Mouse (Mus musculus) heart, embryonic 15.5 days (tissue): ENCODE data around the gene Gpr37l1. TPM values are rescaled to one million over a fixed set of nuclear protein-coding genes. Genes with fewer than 3 reads are reported as not detected.
"Not testable (repeated sequence)": the region's sequence is repeated elsewhere in the genome, so short reads cannot be mapped to it uniquely, and the experiment has no call there.

Experiments used
- ATAC-seq: fragments of 200-750 bp; cut with Nextera tagmentation; replicated peaks from 2 replicates; pipeline ENCODE4 v1.8.0; 2017; ENCODE audit warnings: low read depth, moderate TSS enrichment; ENCODE audit not compliant: insufficient number of reproducible peaks, insufficient read depth, low FRiP score
- H3K27ac ChIP-seq: fragments of 300-500 bp; sonication (generic); 2 replicates; pipeline ENCODE4 v1.5.1; 2015; ENCODE audit warnings: mild to moderate bottlenecking, inconsistent platforms
- H3K27me3 ChIP-seq: fragments of 300-500 bp; sonication (generic); 2 replicates; pipeline ENCODE4 v1.6.1; 2015; ENCODE audit warnings: inconsistent platforms
- H3K36me3 ChIP-seq: fragments of 300-500 bp; sonication (generic); 2 replicates; pipeline ENCODE4 v1.6.1; 2015; ENCODE audit warnings: mild to moderate bottlenecking, inconsistent platforms
- H3K4me1 ChIP-seq: fragments of 300-500 bp; sonication (generic); replicated peaks from 2 replicates; pipeline ENCODE4 v1.6.1; 2015; ENCODE audit warnings: inconsistent platforms
- H3K4me2 ChIP-seq: fragments of 300-500 bp; sonication (generic); 2 replicates; pipeline ENCODE4 v1.6.1; 2015; ENCODE audit warnings: inconsistent platforms, mild to moderate bottlenecking, moderate library complexity
- H3K4me3 ChIP-seq: fragments of 300-500 bp; sonication (generic); 2 replicates; pipeline ENCODE4 v1.5.1; 2015; ENCODE audit warnings: mild to moderate bottlenecking, inconsistent platforms
- H3K9ac ChIP-seq: fragments of 300-500 bp; sonication (generic); 2 replicates; pipeline ENCODE4 v1.6.1; 2015; ENCODE audit warnings: mild to moderate bottlenecking, inconsistent platforms
- H3K9me3 ChIP-seq: fragments of 300-500 bp; sonication (generic); replicated peaks from 2 replicates; pipeline ENCODE4 v1.6.1; 2016; ENCODE audit warnings: inconsistent platforms
- WGBS: fragments of 180-500 bp; shearing (Covaris S2); methylation state at CpG from one replicate; pipeline ENCODE4 v1.1.7; 2015; ENCODE audit warnings: mixed read lengths; 5-methylcytosine and 5-hydroxymethylcytosine counted together
- polyA plus RNA-seq: library from polyadenylated mRNA; unstranded; fragments of >200 nt; fragmentation: Nextera tagmentation; extraction: Ambion mirVana; gene quantifications from 2 replicates; pipeline ENCODE4 v1.2.1, GENCODE M21; 2015

Gpr37l1 gene
- polyA plus RNA-seq, 1 experiment from 2014 or later: not detected

GRCm38 (mm10) chr1:135195907-135196440 lies 28.5 kb upstream of the Gpr37l1 start:
- Histone ChIP-seq H3K4me1 (peaks cover 9% of the 10 kb centered on the region), H3K27ac (no peak overlapping the region), H3K27me3 (peaks cover 10% of the 10 kb centered on the region; the same call in 1 of the 2 replicates), H3K36me3 (no peaks in the 10 kb centered on the region), H3K9ac (no peak overlapping the region), H3K9me3 (no peaks in the 10 kb centered on the region), H3K4me3 (no peak overlapping the region), H3K4me2 (no peak overlapping the region)
- WGBS: 65% methylated on average over 6 of the region's 6 CpGs
- no peak for ATAC-seq

- not testable (repeated sequence) for H3K27ac ChIP-seq, H3K27me3 ChIP-seq, H3K4me2 ChIP-seq, H3K9me3 ChIP-seq, H3K36me3 ChIP-seq, H3K4me1 ChIP-seq, ATAC-seq, H3K9ac ChIP-seq, H3K4me3 ChIP-seq
- WGBS: 75% methylated on average over 5 of the region's 5 CpGs
These were observed 26.9 kb upstream of the Gpr37l1 start for GRCm38 (mm10) chr1:135194335-135194734.

GRCm38 (mm10) chr1:135189186-135189585 lies 21.7 kb upstream of the Gpr37l1 start:
- Histone ChIP-seq H3K27ac (no peak overlapping the region), H3K4me3 (no peak overlapping the region), H3K9ac (no peak overlapping the region), H3K9me3 (no peaks in the 10 kb centered on the region), H3K4me1 (peaks cover 2% of the 10 kb centered on the region), H3K27me3 (peaks cover 25% of the 10 kb centered on the region), H3K4me2 (no peak overlapping the region), H3K36me3 (no peaks in the 10 kb centered on the region)
- 85% methylated on average over 4 of the region's 4 CpGs for WGBS
- ATAC-seq: no peak

GRCm38 (mm10) chr1:135188197-135188596 lies 20.7 kb upstream of the Gpr37l1 start:
- Histone ChIP-seq H3K36me3 (no peaks in the 10 kb centered on the region), H3K9ac (no peak overlapping the region), H3K4me3 (no peak overlapping the region), H3K27me3 (peaks cover 32% of the 10 kb centered on the region), H3K27ac (no peak overlapping the region), H3K4me1 (peaks cover 10% of the 10 kb centered on the region), H3K4me2 (no peak overlapping the region), H3K9me3 (no peaks in the 10 kb centered on the region)
- no peak for ATAC-seq
- WGBS: 35% methylated on average over 3 of the region's 3 CpGs

- ATAC-seq, H3K36me3 ChIP-seq, H3K4me3 ChIP-seq, H3K27ac ChIP-seq, H3K9me3 ChIP-seq, H3K4me2 ChIP-seq, H3K9ac ChIP-seq: not testable (repeated sequence)
- H3K4me1 ChIP-seq: peaks cover 16% of the 10 kb centered on the region
- peaks cover 39% of the 10 kb centered on the region for H3K27me3 ChIP-seq
- WGBS: 49% methylated on average over 2 of the region's 2 CpGs
These were observed 19.5 kb upstream of the Gpr37l1 start for GRCm38 (mm10) chr1:135187016-135187415.

DNA sequence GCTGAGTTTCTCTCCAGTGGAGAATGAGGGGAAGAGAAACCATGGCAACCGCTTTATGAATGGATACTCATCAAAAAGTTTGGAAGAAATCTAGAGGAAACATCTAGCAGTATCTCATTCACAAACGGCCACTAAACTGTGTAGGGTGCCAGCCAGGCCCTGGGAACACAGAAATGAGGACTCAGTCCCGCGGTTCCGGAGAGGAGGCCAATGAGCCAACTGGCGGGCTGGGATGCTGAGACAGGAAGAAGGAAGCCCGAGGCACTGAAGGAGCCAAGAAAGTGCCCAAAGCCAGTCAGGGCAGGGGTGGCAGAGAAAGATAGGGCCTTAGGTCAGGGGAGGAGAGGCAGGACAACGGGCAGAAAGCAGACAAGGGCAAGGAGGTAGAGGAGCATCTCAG lies 18.9 kb upstream of the Gpr37l1 start:
- no peak overlapping the region for H3K4me3 ChIP-seq
- H3K4me1 ChIP-seq: peaks cover 21% of the 10 kb centered on the region
- H3K9ac ChIP-seq: no peak overlapping the region
- no peak overlapping the region for H3K27ac ChIP-seq
- peaks cover 42% of the 10 kb centered on the region for H3K27me3 ChIP-seq
- no peak overlapping the region for H3K4me2 ChIP-seq
- no peaks in the 10 kb centered on the region for H3K36me3 ChIP-seq
- no peak for ATAC-seq
- 41% methylated on average over 8 of the region's 8 CpGs for WGBS
- no peaks in the 10 kb centered on the region for H3K9me3 ChIP-seq

DNA sequence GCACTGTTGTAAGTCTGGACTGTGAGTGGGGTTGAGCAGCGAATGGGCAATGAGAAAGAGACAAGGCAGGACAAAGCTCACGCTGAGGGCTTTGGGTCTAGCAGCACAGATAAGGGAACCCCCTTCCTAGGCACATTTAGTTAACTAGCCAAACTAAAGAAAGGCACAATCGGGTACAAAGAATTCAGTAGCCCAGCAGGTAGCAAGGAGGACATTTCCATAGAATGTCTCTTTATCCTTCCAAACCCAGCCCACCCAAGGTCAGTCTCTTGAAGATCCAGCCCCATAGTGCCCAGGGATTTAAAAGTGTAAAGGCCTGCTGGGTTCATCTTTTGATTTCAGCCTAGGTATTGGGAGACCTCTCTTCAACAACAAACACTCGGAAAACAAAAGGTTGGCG lies 18.5 kb upstream of the Gpr37l1 start:
- peaks cover 47% of the 10 kb centered on the region for H3K27me3 ChIP-seq

DNA sequence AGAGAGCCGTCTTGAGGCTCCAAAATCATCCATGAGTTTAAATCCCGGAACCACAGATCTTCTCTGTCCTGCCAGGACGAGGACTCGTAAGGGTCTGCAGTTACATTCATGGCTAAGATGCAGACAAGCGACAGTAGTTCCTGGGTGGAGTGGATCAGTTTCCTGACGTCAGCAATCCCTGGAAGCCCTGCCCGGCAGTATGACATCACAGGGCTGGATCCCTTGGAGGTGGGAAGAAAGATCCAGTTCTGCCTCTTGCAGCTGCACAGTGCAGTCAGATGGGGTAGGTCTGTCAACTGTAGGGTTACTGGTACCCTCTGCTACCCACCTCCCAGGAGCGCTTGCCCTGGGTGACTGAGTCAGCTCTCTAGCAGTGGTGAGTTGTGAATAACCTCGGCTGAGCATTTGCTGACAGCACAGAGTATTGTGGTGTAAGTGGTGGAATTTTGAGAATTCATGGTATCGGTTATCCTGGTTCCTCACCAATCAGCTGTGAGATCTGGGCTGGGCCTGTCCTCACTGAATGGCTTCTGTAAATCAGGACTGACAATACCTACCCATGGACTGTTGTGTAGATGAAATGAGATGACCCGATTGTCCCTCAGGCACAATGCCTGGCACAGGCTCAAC lies 16.6 kb upstream of the Gpr37l1 start:
- Histone ChIP-seq H3K27me3 (peaks cover 64% of the 10 kb centered on the region), H3K27ac (no peak overlapping the region), H3K36me3 (no peaks in the 10 kb centered on the region), H3K9me3 (no peaks in the 10 kb centered on the region), H3K4me3 (no peak overlapping the region), H3K9ac (no peak overlapping the region), H3K4me2 (no peak overlapping the region), H3K4me1 (peaks cover 24% of the 10 kb centered on the region)
- 34% methylated on average over 11 of the region's 11 CpGs for WGBS
- ATAC-seq: no peak; the same call in 1 of the 2 replicates

More for the DNA sequence above, 18.5 kb upstream of the Gpr37l1 start:
- WGBS: 58% methylated on average over 5 of the region's 5 CpGs
- ATAC-seq: no peak
- Histone ChIP-seq H3K4me1 (peaks cover 22% of the 10 kb centered on the region), H3K4me2 (no peak overlapping the region), H3K9ac (no peak overlapping the region), H3K4me3 (no peak overlapping the region), H3K36me3 (no peaks in the 10 kb centered on the region), H3K9me3 (no peaks in the 10 kb centered on the region), H3K27ac (no peak overlapping the region)

DNA sequence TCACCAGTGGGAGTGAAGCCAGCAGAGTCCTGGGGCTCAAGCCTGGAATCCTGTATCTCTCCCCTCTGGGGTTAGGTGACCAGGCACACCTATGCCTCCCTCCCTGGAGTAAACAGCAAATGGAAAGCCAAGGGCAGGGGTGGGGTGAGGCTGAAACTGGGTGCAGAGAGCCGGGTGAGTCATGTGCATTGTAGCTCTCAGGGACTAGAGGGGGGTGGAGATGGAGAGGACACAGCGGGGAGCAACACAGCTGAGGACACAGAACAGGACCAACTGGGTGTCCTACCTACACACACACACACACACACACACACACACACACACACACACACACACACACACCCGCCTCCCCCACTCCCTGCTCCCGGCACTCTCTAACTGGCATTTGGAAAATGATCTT lies 16.0 kb upstream of the Gpr37l1 start:
- Histone ChIP-seq H3K36me3 (no peaks in the 10 kb centered on the region), H3K9ac (no peak overlapping the region), H3K27ac (no peak overlapping the region), H3K4me1 (peaks cover 24% of the 10 kb centered on the region), H3K4me3 (no peak overlapping the region), H3K27me3 (peaks cover 67% of the 10 kb centered on the region), H3K4me2 (no peak overlapping the region), H3K9me3 (no peaks in the 10 kb centered on the region)
- no peak for ATAC-seq
- 75% methylated on average over 4 of the region's 4 CpGs for WGBS

- Histone ChIP-seq H3K9ac (no peak overlapping the region), H3K4me1 (peaks cover 24% of the 10 kb centered on the region), H3K27me3 (peaks cover 67% of the 10 kb centered on the region), H3K36me3 (no peaks in the 10 kb centered on the region), H3K27ac (no peak overlapping the region), H3K4me2 (no peak overlapping the region), H3K9me3 (no peaks in the 10 kb centered on the region), H3K4me3 (no peak overlapping the region)
- 54% methylated on average over 3 of the region's 3 CpGs for WGBS
- no peak for ATAC-seq
These were observed 15.5 kb upstream of the Gpr37l1 start for GRCm38 (mm10) chr1:135182975-135183374.

DNA sequence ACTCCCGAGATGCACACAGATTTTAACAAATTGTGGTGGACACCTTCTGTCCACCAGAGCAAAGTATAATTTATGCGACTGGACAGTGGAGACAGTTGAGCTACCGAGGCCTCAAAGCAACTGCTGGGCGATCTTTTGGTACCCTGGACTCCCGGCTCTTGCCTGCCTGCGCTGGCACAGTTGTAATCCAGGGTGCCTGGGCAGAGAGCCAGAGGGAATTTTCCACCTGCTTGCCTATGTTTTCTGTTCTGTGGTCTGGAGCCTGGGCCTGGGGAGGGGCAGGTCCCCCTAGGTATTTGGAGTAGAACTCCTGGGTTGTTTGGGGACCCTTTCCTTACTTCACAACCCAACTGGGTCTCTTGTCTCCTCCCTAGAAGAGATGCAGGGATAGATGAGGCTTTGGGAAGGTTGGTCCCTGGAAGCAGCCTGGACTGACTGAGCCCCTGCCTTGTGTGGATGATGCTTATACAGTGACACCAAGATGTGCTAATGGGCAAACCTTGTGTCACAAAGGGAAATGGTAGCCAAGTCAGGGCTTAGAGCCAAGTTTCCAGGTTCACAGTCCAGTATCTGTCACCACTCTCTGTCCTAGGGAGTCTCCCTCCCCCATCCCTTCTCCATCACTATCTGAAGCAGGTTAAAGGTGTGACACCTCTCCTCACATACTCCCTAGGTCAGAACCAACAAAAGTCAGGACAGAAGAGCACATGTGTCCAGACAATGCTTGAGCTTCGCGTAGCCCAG lies 14.6 kb upstream of the Gpr37l1 start:
- ATAC-seq: no peak

More for the DNA sequence above, 14.6 kb upstream of the Gpr37l1 start:
- H3K9me3 ChIP-seq: no peaks in the 10 kb centered on the region
- no peak overlapping the region for H3K4me2 ChIP-seq
- H3K4me3 ChIP-seq: no peak overlapping the region
- peaks cover 24% of the 10 kb centered on the region for H3K4me1 ChIP-seq
- WGBS: 66% methylated on average over 8 of the region's 8 CpGs
- no peak overlapping the region for H3K9ac ChIP-seq
- H3K27ac ChIP-seq: no peak overlapping the region
- no peaks in the 10 kb centered on the region for H3K36me3 ChIP-seq
- peaks cover 69% of the 10 kb centered on the region for H3K27me3 ChIP-seq
